Mouse (Mus musculus) limb, embryonic 11.5 days (tissue): ENCODE results near the gene Tha1. TPM values are rescaled to one million over a fixed set of nuclear protein-coding genes. Genes with fewer than 3 reads are reported as not detected.

Source experiments
- ATAC-seq: fragments of 200-750 bp; cut with Nextera tagmentation; 2 replicates; pipeline ENCODE4 v1.8.0; 2017; ENCODE audit warnings: low read depth; ENCODE audit not compliant: insufficient number of reproducible peaks, low FRiP score, low TSS enrichment
- DNase-seq: peaks from one replicate; pipeline ENCODE4 v3.0.0-alpha.2; 2015; ENCODE audit warnings: low spot score
- H3K27ac ChIP-seq: fragments of 300-500 bp; sonication (generic); replicated peaks from 2 replicates; pipeline ENCODE4 v1.5.1; 2014; ENCODE audit warnings: low read depth, mild to moderate bottlenecking, low read length
- H3K27me3 ChIP-seq: fragments of 300-500 bp; sonication (generic); 2 replicates; pipeline ENCODE4 v1.6.1; 2014; ENCODE audit warnings: mild to moderate bottlenecking, low read length, mixed read lengths; ENCODE audit not compliant: control insufficient read depth, insufficient read depth
- H3K36me3 ChIP-seq: fragments of 300-500 bp; sonication (generic); 2 replicates; pipeline ENCODE4 v1.6.1; 2014; ENCODE audit warnings: mild to moderate bottlenecking, low read length, moderate library complexity, mixed read lengths; ENCODE audit not compliant: control insufficient read depth, insufficient read depth
- H3K4me1 ChIP-seq: fragments of 300-500 bp; sonication (generic); 2 replicates; pipeline ENCODE4 v1.6.1; 2014; ENCODE audit warnings: low read length, mixed read lengths; ENCODE audit not compliant: control insufficient read depth, insufficient read depth
- H3K4me2 ChIP-seq: fragments of 300-500 bp; sonication (generic); 2 replicates; pipeline ENCODE4 v1.6.1; 2014; ENCODE audit warnings: low read depth, mild to moderate bottlenecking, moderate library complexity; ENCODE audit not compliant: severe bottlenecking
- H3K4me3 ChIP-seq: fragments of 300-500 bp; sonication (generic); 2 replicates; pipeline ENCODE4 v1.5.1; 2014; ENCODE audit warnings: low read depth, low read length
- H3K9ac ChIP-seq: fragments of 300-500 bp; sonication (generic); 2 replicates; pipeline ENCODE4 v1.6.1; 2014; ENCODE audit warnings: mild to moderate bottlenecking, low read length
- H3K9me3 ChIP-seq: fragments of 300-500 bp; sonication (generic); 2 replicates; pipeline ENCODE4 v1.6.1; 2016; ENCODE audit warnings: low read length; ENCODE audit not compliant: control insufficient read depth
- WGBS: fragments of 180-500 bp; shearing (Covaris S2); extraction: QIAGEN DNeasy Blood & Tissue Kit; methylation state at CpG from one replicate; pipeline ENCODE4 v1.1.7; 2014; 5-methylcytosine and 5-hydroxymethylcytosine counted together
- polyA plus RNA-seq: library from polyadenylated mRNA; unstranded; fragments of >200 nt; fragmentation: Nextera tagmentation; extraction: Ambion mirVana; gene quantifications from 2 replicates; pipeline ENCODE4 v1.2.1, GENCODE M21; 2014

Tha1 gene
- polyA plus RNA-seq, 1 experiment from 2014 or later: 1.5 TPM

- Histone ChIP-seq H3K4me3 (no peak overlapping the region), H3K36me3 (no peaks in the 10 kb centered on the region), H3K4me2 (no peak overlapping the region), H3K4me1 (peaks cover 10% of the 10 kb centered on the region), H3K27ac (no peak overlapping the region), H3K27me3 (no peaks in the 10 kb centered on the region), H3K9me3 (no peaks in the 10 kb centered on the region), H3K9ac (no peak overlapping the region)
- WGBS: 85% methylated on average over 2 of the region's 2 CpGs
- DNase-seq (no peak), ATAC-seq (no peak)
Observed at GRCm38 (mm10) chr11:117829671-117830215, 43.5 kb downstream of the Tha1 start.

GRCm38 (mm10) chr11:117828888-117829604 lies 44.2 kb downstream of the Tha1 start:
- ATAC-seq: no peak

GRCm38 (mm10) chr11:117828149-117828887 lies 45.0 kb downstream of the Tha1 start:
- Histone ChIP-seq H3K36me3 (no peaks in the 10 kb centered on the region), H3K27ac (no peak overlapping the region), H3K27me3 (no peaks in the 10 kb centered on the region), H3K9me3 (no peaks in the 10 kb centered on the region), H3K4me1 (peaks cover 20% of the 10 kb centered on the region), H3K4me3 (no peak overlapping the region), H3K9ac (no peak overlapping the region), H3K4me2 (no peak overlapping the region)
- WGBS: 88% methylated on average over 18 of the region's 18 CpGs
- DNase-seq: no peak
- no peak for ATAC-seq

More at GRCm38 (mm10) chr11:117828888-117829604, 44.2 kb downstream of the Tha1 start:
- H3K4me3 ChIP-seq: no peak overlapping the region
- no peak overlapping the region for H3K9ac ChIP-seq
- H3K27me3 ChIP-seq: no peaks in the 10 kb centered on the region
- WGBS: 66% methylated on average over 9 of the region's 9 CpGs
- H3K27ac ChIP-seq: no peak overlapping the region
- H3K9me3 ChIP-seq: no peaks in the 10 kb centered on the region
- no peak overlapping the region for H3K4me2 ChIP-seq
- H3K36me3 ChIP-seq: no peaks in the 10 kb centered on the region
- DNase-seq: no peak
- H3K4me1 ChIP-seq: peaks cover 15% of the 10 kb centered on the region

- Histone ChIP-seq H3K4me3 (no peak overlapping the region), H3K9ac (peak overlapping the region; percentile 12; the same call in 1 of the 2 replicates), H3K4me2 (0 out of 2 replicates have a peak overlapping the region, but pooled peaks have one; percentile 10), H3K27me3 (no peaks in the 10 kb centered on the region), H3K36me3 (peaks cover 3% of the 10 kb centered on the region; the same call in 1 of the 2 replicates), H3K4me1 (peaks cover 20% of the 10 kb centered on the region), H3K27ac (no peak overlapping the region), H3K9me3 (no peaks in the 10 kb centered on the region)
- 34% methylated on average over 3 of the region's 3 CpGs for WGBS
- ATAC-seq (no peak), DNase-seq (no peak)
Observed at GRCm38 (mm10) chr11:117827386-117827785, 45.9 kb downstream of the Tha1 start.

GRCm38 (mm10) chr11:117826916-117827315 lies 46.4 kb downstream of the Tha1 start:
- H3K27ac ChIP-seq: 0 out of 2 replicates have a peak overlapping the region, but pooled peaks have one; percentile 95
- ATAC-seq: no peak
- peaks cover 3% of the 10 kb centered on the region; the same call in 1 of the 2 replicates for H3K36me3 ChIP-seq
- 74% methylated on average over 8 of the region's 8 CpGs for WGBS
- no peak overlapping the region for H3K4me3 ChIP-seq
- DNase-seq: no peak
- no peaks in the 10 kb centered on the region for H3K9me3 ChIP-seq
- H3K4me1 ChIP-seq: peaks cover 20% of the 10 kb centered on the region
- H3K9ac ChIP-seq: peak overlapping the region; percentile 28; the same call in 1 of the 2 replicates
- peak overlapping the region; percentile 90; the same call in 1 of the 2 replicates for H3K4me2 ChIP-seq
- no peaks in the 10 kb centered on the region for H3K27me3 ChIP-seq

- H3K9me3 ChIP-seq: no peaks in the 10 kb centered on the region
- peak overlapping the region; percentile 93 for H3K9ac ChIP-seq
- no peaks in the 10 kb centered on the region for H3K27me3 ChIP-seq
- 11% methylated on average over 5 of the region's 5 CpGs for WGBS
- DNase-seq: no peak
- H3K4me2 ChIP-seq: peak overlapping the region; percentile 90
- H3K27ac ChIP-seq: peak overlapping the region; percentile 95
- H3K4me1 ChIP-seq: peaks cover 20% of the 10 kb centered on the region
- peak overlapping the region; percentile 81 for H3K4me3 ChIP-seq
- peak; percentile 36; the same call in 1 of the 2 replicates for ATAC-seq
- peaks cover 6% of the 10 kb centered on the region; the same call in 1 of the 2 replicates for H3K36me3 ChIP-seq
Observed at GRCm38 (mm10) chr11:117826164-117826563, 47.1 kb downstream of the Tha1 start.

GRCm38 (mm10) chr11:117825333-117826101 lies 47.8 kb downstream of the Tha1 start, which contains the start of the genes Afmid and Tk1:
Gene Afmid (plus strand): TSS chr11:117825924.
Gene Tk1 (minus strand): TSS chr11:117826092.
- peak; percentile 71; the same call in 1 of the 2 replicates for ATAC-seq
- Histone ChIP-seq H3K4me3 (peak within 1 kb of the TSS; percentile 81), H3K27ac (peak within 1 kb of the TSS; percentile 95), H3K4me2 (peak within 1 kb of the TSS; percentile 90), H3K9ac (peak within 1 kb of the TSS; percentile 93), H3K36me3 (peaks cover 10% of the 10 kb centered on the region), H3K4me1 (peaks cover 20% of the 10 kb centered on the region), H3K9me3 (no peaks in the 10 kb centered on the region), H3K27me3 (no peaks in the 10 kb centered on the region)
- 0% methylated on average over 34 of the region's 34 CpGs for WGBS
- peak; percentile 90 for DNase-seq
